Mouse (Mus musculus): ENCODE measurements around the gene Cep19.

DNA sequence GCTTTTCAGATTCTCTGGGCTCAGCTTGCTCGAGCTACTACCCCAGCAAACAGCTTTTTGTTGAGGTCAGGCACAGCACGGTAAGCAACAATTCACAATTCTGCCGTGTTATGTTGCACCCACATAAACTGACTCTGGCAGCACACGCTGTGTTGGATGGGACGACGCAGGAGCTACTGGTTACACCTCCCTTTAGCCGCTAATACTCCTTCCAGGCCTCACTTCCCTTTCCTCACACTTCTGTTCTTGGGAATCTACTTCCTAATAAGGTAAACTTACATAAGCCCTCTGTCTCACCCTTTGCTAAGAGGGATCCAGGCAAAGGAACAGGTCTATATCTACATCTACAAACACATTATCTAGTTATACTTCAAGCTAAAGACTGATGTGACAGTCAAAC, 35.7 kb upstream of the Cep19 start:
- TF ChIP-seq CHD2 (IDR thresholded peaks at IDR 0.05; ENCODE audit: low read depth, low read length) (no peak), ZC3H11A (IDR thresholded peaks at IDR 0.05; ENCODE audit: borderline replicate concordance, low read depth, low read length) (no peak), MAFK (IDR thresholded peaks at IDR 0.05; ENCODE audit: insufficient read depth, low read depth, low read length) (no peak), HCFC1 (IDR thresholded peaks at IDR 0.05; ENCODE audit: borderline replicate concordance, insufficient read depth, low read length) (no peak), ZNF384 (IDR thresholded peaks at IDR 0.05; ENCODE audit: low read depth, low read length) (no peak)
